Mouse (Mus musculus): ENCODE measurements around the gene Acad11.

DNA sequence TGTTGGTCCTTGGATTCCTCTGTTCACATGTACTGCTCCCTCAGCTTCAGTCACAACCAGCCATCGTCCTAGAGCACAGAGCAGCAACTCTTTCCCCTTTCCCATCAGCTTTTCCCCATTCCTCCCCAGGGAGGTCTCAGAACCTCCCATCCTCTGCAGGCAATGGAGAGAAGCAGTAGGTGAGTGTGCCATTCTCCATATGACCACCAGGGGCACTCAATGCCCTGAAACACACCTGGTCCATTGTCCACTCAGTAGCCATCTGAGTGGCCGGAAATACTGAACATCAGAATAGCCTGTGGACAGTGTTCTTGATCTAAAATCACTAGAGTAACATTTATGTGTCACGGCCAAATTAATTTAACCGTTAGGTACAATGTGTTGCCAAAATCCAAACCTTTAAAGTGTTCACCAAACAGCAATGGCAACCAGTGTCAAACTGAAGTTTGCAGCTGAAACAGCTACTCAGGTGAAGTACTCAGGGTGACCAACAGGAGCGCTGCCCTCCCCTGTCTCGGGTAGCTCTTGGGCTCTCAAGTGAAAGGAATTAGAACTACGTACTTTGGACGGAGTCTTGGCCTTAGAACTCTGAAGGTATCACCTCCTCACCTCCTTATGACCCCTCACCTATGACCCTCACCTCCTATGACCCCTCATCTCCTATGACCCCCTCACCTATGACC lies 81.3 kb downstream of the Acad11 start:
- no peak for TF ChIP-seq POLR2A (IDR thresholded peaks at IDR 0.05; ENCODE audit: insufficient read length, low read depth)
- no peak for TF ChIP-seq USF1 (IDR thresholded peaks at IDR 0.05; ENCODE audit: low read depth)
- no peak for TF ChIP-seq E2F4 (IDR thresholded peaks at IDR 0.05; ENCODE audit: insufficient read depth)
- no peak for TF ChIP-seq SRF (IDR thresholded peaks at IDR 0.05; ENCODE audit: control insufficient read depth, insufficient read length, low read depth)
- no peak for TF ChIP-seq POLR2AphosphoS2 (IDR thresholded peaks at IDR 0.05; ENCODE audit: insufficient read length, low read depth)
- no peak for TF ChIP-seq MYOG (IDR thresholded peaks at IDR 0.05; ENCODE audit: control insufficient read depth in 1 of 3, insufficient read depth in 1 of 3, insufficient read length in 2 of 3, low read depth in 2 of 3)
- TF ChIP-seq REST (IDR thresholded peaks at IDR 0.05; ENCODE audit: insufficient read depth, insufficient read length) = no peak
- TF ChIP-seq MYOD1 (IDR thresholded peaks at IDR 0.05; ENCODE audit: control insufficient read depth in 1 of 3, insufficient read length in 2 of 3, low read depth in 2 of 3) = no peak
- TF ChIP-seq MAX (IDR thresholded peaks at IDR 0.05; ENCODE audit: low read depth) = no peak
- no peak for TF ChIP-seq TCF12 (IDR thresholded peaks at IDR 0.05; ENCODE audit: insufficient read depth, poor library complexity, severe bottlenecking)
- no peak for TF ChIP-seq TCF3 (IDR thresholded peaks at IDR 0.05; ENCODE audit: insufficient read length, low read depth)
- no peak for TF ChIP-seq CEBPB (IDR thresholded peaks at IDR 0.05; ENCODE audit: insufficient read depth, poor library complexity, severe bottlenecking)
